Mouse (Mus musculus) cerebral cortex, adult 2 months (tissue): ENCODE measurements around the gene Shc3.

Source experiments
- WGBS: fragments of 180-500 bp; shearing (Covaris S2); methylation state at CpG from one replicate; pipeline ENCODE4 v1.1.7; 2018; 5-methylcytosine and 5-hydroxymethylcytosine counted together

Shc3 gene

DNA sequence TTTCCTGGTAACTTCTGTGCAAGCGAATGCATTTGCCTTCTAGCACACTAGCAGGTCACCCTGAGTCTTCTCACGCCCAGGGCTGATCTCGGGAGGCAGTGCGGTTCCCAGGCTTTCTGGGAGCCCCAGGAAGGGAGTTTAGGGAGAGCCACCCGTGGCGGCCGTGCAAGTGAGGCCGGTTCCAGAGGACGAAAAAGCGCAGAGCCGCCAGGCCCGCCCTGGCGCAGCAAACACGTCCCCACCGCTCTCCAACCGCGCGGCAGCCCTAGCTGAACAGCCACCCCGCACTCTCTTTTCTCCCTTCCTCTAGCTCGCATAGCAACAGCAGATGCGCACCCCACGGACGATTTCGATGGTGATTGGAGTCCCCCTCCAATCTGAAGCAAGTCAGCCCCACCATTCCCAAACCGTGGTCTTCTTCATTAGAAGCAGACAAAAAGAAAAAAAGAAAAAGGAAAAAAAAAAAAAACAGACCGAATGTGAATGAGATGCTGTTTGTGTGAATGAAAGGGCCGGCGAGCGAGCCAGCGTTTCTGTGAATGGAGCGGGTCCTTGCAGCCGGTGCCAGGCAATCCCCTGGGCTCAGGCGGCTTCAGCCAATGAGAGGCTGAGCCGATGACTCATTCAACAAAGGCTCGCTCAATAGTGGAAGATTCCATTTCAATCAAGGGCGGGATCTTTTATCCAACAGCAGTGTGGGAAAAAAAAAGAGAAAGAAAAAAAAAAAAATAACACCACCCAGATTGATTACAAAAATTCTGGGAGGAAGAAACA, at the start of gene Shc3:
Shc3 (minus strand) TSS at position 509 of the 774 bp plus-strand sequence.
- 2% methylated on average over 36 of the region's 36 CpGs for WGBS

DNA sequence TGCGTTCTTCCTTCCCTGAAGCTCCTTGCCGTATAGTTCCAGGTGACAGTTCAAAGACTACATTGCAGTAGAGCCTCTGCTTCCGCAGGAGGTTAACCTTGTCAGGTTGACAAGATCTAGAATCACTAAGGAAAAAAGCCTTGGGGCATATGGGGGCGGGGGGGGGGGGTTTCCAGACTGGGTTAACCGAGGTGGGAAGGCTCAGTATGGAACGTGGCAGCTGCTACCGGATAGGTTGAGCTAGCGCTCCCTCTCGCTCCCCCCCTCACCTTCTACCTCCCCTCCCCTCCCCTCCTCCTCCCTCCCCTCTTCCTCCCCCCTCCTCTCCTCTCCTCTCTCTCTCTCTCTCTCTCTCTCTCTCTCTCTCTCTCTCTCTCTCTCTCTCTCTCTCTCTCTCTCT, 49.4 kb upstream of the Shc3 start:
- 19% methylated on average over 9 of the region's 9 CpGs for WGBS

DNA sequence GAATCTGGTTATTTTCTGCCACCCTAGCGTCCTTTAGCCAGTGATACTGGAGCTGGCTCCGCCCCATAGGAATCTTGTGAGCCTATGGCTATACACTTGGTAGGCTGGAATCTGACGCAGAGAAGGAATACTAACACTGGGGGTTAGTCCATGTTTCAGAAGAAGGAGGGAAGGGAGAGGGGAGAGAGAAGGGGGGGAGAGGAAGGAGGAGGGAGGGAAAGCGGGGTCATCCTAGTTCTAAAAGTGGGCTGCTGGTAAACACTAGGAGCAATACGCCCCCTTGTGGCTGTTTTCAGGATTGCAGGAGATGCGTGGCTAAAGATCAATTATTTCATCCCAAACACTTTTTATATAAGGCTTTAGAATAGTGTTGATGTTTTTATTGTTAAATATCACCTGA, 48.6 kb upstream of the Shc3 start:
- 14% methylated on average over 6 of the region's 6 CpGs for WGBS

DNA sequence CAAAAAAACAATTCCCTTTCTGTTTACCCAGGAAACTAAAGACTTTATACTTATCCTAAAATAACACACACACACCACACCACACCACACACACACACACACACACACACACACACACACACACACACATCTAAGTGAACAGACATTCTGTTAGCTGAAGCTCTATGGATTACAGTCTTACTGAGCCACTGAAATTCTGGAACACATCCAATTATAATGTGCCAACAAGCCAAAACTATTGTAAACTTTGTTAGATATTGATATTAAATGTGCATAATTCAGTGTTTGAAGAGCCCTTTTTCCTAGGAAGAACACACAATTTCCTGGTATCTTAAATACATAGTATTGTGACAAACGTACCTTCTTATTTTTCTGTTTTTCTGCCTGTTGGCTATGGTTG, 48.1 kb upstream of the Shc3 start:
- WGBS: 27% methylated on average over 1 of the region's 1 CpGs

DNA sequence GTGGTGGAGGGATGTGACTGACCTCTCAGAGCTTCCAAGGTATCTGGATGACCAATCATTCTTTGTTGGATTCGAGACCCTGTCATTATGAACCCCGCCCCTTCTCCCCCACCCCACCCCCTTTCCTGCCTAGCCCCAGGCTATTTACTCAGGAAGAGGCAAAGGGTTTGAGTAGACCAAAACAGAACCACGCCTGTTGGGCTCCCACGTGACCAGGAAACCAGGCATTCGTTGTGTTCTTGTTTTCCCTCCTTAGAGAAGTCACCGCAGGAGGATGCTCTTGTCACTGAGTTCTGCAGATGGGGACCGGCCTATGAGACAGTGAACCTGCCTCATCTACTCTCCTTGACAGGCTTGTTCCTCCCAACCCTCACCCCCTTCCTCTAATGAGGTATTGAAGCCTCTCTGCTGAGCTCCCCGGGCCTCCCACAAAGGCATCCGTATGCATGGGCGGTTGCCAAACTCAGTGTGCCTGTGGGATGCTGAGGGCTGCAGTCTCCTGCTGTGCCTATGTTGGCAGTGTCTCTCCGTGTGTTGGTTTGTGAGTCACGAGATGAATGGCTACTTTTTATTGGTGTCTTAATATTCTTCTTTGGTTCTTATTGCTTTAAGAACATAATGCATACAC, 47.3 kb upstream of the Shc3 start:
- 9% methylated on average over 12 of the region's 12 CpGs for WGBS

DNA sequence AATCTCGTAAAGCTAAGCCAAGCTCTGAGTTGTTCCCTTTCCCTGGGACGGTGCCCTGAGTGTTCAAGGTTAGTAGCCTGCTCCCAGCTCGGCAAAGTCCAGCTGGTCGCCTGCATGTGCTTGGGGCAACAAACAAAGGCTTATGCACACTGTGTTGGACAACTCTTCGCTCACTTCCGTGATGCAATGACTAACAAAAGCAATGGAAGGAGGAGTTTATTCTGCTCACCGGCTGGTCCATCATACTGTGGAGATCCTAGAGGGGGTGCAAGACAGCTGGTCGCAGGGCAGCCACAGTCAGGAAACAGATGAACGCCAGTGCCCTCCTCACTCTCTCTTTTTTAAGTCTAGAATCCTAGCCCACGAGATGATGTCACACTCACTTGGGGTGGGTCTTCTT, 46.6 kb upstream of the Shc3 start:
- WGBS: 47% methylated on average over 10 of the region's 10 CpGs

DNA sequence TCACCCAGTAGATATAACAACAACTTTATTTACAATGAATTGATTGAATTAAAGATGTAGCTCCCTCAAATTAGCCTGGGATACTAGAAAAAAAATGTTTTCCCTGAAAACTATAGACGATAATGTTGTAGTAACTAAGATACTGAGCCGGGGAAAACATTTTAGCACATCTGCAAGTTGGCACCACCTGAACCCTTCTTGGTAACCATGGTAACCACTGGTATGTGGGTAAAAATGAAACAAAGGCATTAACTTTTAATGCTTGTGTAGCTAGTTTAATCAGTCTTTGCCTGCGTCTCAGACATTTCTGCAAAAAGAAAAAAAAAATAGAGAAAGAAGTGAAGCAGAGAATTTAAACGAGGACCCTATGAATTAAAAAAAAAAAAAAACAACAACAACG, 42.3 kb upstream of the Shc3 start:
- 23% methylated on average over 5 of the region's 5 CpGs for WGBS

DNA sequence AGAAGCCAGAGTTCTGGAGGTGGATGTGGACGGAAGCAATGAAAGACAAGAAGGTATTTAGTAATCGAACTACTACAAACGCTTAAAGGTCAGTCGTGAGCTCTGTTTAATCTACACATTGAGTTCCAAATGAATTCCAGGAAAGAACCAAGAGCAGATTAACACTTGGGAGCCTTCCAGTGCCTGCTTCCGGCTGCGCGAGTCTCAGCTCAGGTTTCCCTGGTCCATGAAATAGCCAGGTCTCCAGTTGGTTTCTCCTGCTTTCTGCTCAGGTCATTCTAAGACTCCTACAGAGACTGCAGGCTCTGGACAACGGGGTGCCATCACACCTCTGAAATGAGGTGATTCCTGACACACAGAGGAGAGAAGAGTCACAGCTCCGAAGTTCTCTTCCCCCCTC, 41.8 kb upstream of the Shc3 start:
- WGBS: 22% methylated on average over 9 of the region's 9 CpGs

DNA sequence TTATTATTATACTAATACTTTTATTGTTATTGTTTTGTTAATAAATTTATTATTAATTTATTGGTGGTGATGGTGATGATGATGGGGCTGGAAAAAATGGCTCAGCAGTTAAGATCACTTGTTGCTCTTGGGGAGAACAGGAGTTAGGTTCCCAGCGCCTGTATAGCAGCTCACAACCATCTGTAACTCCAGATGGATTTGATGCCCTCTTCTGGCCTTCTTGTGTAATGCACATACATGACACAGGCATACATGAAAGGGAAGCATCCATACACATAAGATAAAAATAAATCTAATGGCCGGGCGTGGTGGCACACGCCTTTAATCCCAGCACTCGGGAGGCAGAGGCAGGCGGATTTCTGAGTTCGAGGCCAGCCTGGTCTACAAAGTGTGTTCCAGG, 40.0 kb upstream of the Shc3 start:
- WGBS: 95% methylated on average over 7 of the region's 7 CpGs

DNA sequence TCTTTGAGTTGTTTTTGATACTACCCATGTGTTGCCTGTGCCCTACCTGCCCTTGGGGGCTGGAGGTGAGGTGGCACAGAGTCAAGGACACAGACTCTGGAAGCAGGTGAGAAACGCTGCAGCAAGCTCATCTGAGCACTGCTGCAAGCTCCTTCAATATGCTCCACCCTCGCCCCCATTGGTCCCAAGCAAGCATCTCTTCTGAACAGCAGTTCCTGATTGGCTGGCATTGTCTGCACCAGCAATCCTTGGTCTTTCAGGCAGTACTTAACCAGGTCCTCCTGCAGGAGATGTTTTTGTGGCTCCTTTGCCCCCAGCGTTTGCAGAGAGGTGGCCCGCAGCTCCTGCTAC, 34.6 kb upstream of the Shc3 start:
- WGBS: 36% methylated on average over 4 of the region's 4 CpGs

DNA sequence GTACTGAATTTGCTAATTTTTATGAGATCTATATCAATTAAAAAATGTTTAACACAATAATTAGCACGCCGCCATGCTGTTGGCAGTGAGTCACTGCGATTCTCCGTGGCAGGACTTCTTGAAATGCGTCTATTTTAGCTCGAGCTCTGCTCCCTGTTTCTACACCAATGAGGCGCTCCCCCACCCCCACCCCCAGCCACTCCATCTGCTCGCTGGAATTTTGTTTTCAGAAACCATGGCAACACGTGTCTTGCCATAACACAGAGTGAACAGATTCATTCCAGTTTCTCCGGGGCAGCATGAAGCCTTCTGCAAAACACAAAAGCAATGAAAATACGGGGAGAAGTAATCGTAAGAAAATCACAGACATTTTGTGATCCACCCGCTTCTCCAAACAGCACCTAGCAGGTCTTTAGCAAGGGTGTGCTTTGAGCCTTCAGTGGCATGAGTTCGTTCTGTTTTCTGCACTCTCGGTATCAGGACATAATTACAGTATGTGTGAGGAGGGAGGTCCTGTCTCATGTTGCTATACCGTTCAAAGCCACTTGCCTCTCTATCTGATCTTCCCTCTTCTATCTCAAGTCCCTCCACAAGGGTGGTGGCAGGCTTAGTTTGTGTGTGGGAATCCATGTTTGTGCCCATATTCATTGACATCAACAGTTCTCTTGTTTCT, 34.1 kb upstream of the Shc3 start:
- WGBS: 10% methylated on average over 16 of the region's 16 CpGs

DNA sequence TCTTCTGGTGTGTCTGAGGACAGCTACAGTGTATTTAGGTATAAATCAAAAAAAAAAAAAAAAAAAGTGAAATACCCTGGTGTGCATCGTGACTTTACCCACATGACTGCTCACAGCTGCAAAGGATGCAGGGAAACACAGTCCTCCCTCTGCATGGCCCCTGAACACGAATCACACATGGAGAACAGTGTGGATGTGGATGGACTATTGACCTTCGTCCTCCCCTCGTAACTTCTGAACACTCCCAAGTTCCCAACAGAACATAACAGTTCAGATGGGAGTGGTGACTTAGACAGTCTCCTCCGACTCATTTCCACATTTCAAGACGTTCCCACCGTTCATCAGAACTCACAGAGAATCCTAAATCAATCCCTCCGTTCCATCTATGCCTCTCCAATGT, 33.5 kb upstream of the Shc3 start:
- 28% methylated on average over 8 of the region's 8 CpGs for WGBS

DNA sequence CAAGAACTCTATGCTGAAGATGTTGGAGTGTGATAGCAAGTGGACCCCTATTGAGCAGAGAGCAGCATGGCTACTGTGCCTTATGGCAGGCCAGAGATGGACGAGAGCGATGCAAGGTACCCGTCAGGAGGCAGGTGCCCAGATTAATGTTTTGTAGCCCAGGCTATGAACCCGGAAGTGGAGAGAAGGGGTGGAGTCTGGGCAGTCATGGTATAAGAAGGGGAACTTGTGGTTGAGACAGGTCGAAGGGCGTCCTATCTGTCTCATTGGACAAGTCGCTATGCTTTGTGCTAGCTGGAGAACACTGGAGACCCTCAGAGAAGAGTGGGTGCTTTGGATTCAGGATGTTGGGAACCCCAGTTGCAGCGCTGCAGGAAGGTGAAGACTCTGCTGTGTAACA, 30.9 kb upstream of the Shc3 start:
- WGBS: 96% methylated on average over 8 of the region's 8 CpGs

DNA sequence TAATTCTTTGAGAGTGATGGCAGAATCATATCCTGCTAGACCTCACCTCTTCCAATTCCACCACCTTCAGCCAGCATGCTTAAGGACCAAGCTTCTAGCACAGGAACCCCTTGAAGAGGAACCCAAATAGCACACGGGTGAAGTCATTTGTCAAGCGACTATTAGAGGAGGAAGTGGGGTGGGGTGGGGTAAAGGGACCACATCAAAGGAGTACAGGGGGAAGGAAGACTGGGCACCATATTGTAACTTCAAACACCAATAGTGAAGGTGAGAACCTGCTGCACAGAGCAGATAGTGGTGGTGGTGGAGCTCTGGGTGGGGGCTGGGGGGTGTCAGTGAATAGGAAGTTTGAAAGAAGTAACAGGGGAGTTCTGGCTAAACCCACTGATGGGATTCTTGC, 28.8 kb upstream of the Shc3 start:
- WGBS: 69% methylated on average over 2 of the region's 2 CpGs

DNA sequence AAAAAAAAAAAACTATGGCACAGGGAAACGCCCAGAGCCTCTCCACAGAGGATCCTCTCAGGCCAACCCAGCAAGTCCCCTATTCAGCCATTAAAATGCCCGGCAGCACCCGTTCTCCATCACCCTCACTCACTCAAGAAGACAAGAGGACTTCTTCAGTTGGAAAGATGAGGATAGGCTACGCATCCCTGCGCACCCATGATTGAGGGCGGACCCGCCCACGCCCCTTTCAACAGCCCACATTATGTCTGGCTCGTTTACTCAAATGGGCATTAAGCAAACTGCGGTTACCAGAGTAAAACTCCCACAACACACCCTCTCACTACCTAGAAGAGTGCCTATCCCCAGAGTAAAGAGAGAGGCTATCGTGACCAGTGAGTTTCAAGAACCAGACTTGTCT, 26.2 kb upstream of the Shc3 start:
- 26% methylated on average over 11 of the region's 11 CpGs for WGBS

DNA sequence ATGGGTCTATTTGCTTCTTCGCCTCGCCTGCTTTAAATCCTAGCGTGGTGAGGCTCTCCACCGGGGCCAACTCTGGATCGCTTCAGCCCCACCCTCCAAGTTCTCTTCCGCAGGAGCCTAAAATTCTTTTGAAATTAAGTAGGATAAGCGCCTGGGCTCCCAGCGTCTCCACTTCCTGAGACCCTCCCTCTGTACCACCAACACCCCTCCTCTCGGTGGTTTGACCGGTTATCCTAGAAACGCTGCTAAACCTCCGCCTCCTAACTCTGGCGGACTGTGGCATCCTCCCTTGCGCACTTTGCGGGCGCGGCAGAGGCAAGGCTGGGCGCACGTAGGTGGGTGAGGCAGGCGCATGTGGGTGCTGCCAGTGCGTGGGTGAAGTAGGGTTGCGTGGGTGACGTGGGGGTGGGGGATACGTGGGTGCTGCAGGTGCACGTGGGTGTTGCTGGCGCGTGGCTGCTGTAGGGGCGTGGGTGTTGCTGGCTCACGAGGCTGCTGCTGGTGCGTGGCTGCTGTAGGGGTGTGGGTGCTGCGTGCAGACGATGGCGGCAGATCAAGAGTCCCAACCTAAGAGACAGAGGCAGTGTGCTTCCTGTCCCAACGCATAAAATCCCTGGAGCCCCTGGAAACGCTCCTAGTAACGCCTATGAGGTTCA, 25.6 kb upstream of the Shc3 start:
- WGBS: 1% methylated on average over 36 of the region's 36 CpGs

DNA sequence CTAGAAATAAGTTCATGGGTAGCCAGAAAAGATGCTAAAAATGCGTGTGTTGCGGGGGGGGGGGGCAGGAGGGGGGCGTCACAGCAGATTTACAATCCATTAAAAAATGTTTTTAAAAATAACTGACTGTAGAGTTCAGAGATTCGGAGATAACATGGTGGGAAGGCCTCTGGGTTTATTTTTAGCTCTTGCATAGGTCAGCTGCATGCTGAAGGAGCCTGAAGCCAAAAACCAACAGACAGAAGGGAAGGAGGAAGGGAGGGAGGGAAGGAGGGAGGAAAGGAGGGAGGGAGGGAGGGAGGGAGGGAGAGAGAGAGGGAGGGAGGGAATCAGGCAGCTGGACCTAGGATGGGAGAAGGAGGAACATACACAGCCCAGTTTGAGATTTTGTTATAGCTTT, 18.8 kb upstream of the Shc3 start:
- 41% methylated on average over 4 of the region's 4 CpGs for WGBS

DNA sequence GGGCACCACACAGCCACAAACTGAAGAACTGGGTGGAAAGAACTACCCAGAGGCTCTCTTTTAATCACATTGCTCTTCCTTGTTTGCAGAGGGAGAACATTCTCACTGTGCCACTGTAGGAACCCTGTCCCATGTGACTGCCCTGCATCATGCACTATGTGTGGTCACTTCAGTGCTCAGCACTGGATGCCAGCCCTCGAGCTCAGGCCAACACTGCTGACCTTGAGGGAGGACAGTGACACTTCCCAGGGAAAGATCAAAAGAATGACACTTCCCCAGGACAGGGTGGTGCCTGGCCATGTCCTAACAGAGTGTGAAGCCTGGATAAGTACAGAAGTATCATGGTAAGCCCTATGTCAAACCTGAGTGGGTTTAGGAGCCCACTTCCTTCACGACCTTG, 13.0 kb upstream of the Shc3 start:
- 75% methylated on average over 2 of the region's 2 CpGs for WGBS

DNA sequence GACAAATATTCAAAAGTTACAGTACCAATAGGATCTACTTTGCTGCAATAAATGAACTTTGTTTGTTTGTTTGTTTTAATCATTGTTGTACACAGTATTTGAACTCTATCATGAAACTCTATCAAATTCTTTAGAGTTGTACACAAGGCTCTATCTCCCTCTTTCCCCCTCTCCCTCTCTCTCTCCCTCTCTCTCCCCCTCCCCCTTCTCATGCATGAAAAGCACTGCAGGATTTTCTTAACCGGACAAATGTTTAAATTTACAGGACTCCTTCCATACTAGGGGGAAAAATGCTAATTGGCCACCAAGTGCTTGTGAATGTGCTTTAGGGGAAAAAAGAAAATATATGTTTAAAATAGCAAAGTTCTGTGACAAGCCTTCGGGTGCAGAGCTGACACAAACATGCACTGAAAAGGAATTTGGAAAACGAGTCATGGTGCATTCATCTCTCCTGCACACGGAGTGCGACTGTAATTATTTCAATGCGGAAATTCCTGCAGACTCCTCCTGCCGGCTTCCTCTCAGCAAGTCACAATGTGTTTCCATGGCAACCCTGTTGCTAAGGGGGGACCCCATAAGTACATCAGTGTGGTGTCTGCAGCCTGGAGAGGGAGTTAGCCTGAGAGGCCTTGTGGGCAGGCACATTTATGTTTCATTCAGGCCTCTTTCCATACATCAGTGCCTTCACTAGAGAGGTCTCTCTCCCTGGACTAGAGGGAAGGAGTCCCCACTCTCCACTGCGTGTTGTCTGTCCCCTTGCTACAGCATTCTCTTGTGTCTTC, 11.2 kb upstream of the Shc3 start:
- 14% methylated on average over 8 of the region's 8 CpGs for WGBS

DNA sequence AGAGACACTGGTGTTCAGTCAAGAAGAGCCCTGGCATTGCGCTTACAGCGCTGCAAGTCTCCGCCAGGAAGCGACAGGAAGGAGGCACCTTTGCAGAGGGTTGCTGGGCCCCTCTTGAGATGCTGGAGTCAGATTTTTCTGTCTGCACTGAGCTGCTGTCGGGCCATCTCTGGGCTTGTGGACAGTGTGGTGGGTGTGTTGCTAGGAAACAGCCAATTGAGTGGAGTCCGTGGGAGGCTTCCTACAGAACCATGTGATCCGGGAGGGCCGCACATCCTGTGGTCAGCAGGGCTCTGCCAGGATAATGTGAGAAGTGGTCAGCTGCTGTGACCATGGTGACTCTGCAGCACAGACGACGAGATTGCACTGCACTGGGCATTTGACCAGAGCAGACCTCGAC, 4.6 kb upstream of the Shc3 start:
- WGBS: 15% methylated on average over 11 of the region's 11 CpGs

DNA sequence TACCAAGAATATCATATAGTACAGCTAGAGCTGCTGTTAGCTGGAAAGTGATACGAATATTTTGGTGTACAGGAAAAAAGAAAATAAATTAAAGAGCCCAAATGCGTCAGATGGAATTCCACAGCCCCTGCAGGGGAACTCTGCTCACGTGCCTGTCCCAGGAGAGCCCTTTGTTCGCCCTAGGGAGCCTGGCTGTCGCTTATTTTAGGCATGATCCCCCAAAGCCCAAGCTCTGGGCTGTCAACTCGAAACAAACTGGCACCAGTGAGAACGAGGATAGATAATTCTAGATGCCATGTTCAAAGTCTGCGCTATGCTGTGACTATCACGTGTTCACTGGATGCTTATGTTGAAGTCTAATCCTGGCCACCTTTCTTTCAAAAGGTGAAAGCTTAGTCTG, 892 bp upstream of the Shc3 start:
- WGBS: 10% methylated on average over 9 of the region's 9 CpGs

DNA sequence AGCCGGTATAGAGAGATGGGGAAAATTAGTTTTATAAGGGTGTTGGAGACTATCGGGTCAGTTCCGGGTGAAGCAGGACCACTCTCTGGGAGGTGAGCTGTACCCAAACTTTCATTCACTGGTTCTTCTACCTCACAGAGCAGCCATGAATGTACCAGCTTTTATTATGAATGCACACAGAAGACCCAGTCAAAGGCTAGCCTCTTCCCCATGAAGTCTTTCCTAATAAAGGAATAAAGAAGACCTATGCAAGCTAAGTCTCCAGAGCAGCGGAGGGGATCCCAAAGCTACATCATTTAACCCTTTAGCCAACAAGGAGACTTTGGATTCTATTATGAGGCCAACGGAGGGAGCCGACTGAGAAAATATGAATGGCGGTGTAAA, 458 bp upstream of the Shc3 start:
- WGBS: 3% methylated on average over 7 of the region's 7 CpGs
